Mouse (Mus musculus) hematopoietic multipotent progenitor cell, adult 10-12 weeks (in vitro differentiated cells): ENCODE results near the gene Setd5. TPM values are rescaled to one million over a fixed set of nuclear protein-coding genes. Genes with fewer than 3 reads are reported as not detected.

Experiments used
- polyA plus RNA-seq: library from polyadenylated mRNA; stranded (reverse); fragments of >175 nt; gene quantifications from 2 replicates; pipeline ENCODE4 v1.2.3, GENCODE M21; 2012; ENCODE audit warnings: low replicate concordance

The Setd5 gene
- 62.6 and 103 TPM in 2 replicates for polyA plus RNA-seq

GRCm38 (mm10) chr6:113076686-113077516 is at the start of gene Setd5:
Gene Setd5, plus strand, starts transcription at chr6:113077365.

GRCm38 (mm10) chr6:113046041-113046975 is 30.9 kb upstream of the Setd5 start, which contains the start of gene Thumpd3:
Gene Thumpd3, plus strand, starts transcription at chr6:113046225.

GRCm38 (mm10) chr6:113194841-113195595 is 117.9 kb downstream of the Setd5 start, which contains the start of gene Lhfpl4:
Gene Lhfpl4, minus strand, starts transcription at chr6:113195384.

Other genes with a start within 250 kb of the Setd5 start
- gene Srgap3, start 130.1 kb upstream of the Setd5 start, polyA plus RNA-seq: 2.9 and 4.2 TPM in 2 replicates
- 3.6 and 5.4 TPM in 2 replicates for gene Thumpd3, start 31.1 kb upstream of the Setd5 start, polyA plus RNA-seq
- gene Lhfpl4, start 118.0 kb downstream of the Setd5 start, polyA plus RNA-seq: 0.16 and 0.20 TPM in 2 replicates
- gene Mtmr14, start 160.5 kb downstream of the Setd5 start, polyA plus RNA-seq: 88.1 and 106 TPM in 2 replicates
- 0.08 and 0.11 TPM in 2 replicates for gene Cpne9, start 204.9 kb downstream of the Setd5 start, polyA plus RNA-seq
- 36.5 and 95.3 TPM in 2 replicates for gene Brpf1, start 229.8 kb downstream of the Setd5 start, polyA plus RNA-seq
- 8.4 and 10.8 TPM in 2 replicates for gene Ogg1, start 249.6 kb downstream of the Setd5 start, polyA plus RNA-seq